Mouse (Mus musculus) liver, embryonic 15.5 days (tissue): Measurements from ENCODE around the gene Aldh3b1. TPM values are rescaled to one million over a fixed set of nuclear protein-coding genes. Genes with fewer than 3 reads are reported as not detected.

Experiments
- ATAC-seq: fragments of 200-750 bp; cut with Nextera tagmentation; 2 replicates; pipeline ENCODE4 v1.8.0; 2017; ENCODE audit warnings: moderate number of reproducible peaks, mild to moderate bottlenecking, moderate library complexity; ENCODE audit not compliant: insufficient read depth
- H3K27ac ChIP-seq: fragments of 300-500 bp; sonication (generic); replicated peaks from 2 replicates; pipeline ENCODE4 v1.5.1; 2015; ENCODE audit warnings: mild to moderate bottlenecking, inconsistent platforms
- H3K27me3 ChIP-seq: fragments of 300-500 bp; sonication (generic); 2 replicates; pipeline ENCODE4 v1.6.1; 2015; ENCODE audit warnings: mild to moderate bottlenecking, inconsistent platforms
- H3K36me3 ChIP-seq: fragments of 300-500 bp; sonication (generic); replicated peaks from 2 replicates; pipeline ENCODE4 v1.6.1; 2015; ENCODE audit warnings: moderate library complexity, mild to moderate bottlenecking, inconsistent platforms
- H3K4me1 ChIP-seq: fragments of 300-500 bp; sonication (generic); replicated peaks from 2 replicates; pipeline ENCODE4 v1.6.1; 2015; ENCODE audit warnings: inconsistent platforms
- H3K4me2 ChIP-seq: fragments of 300-500 bp; sonication (generic); 2 replicates; pipeline ENCODE4 v1.6.1; 2015; ENCODE audit warnings: moderate library complexity, mild to moderate bottlenecking, inconsistent platforms
- H3K4me3 ChIP-seq: fragments of 300-500 bp; sonication (generic); replicated peaks from 2 replicates; pipeline ENCODE4 v1.5.1; 2015; ENCODE audit warnings: mild to moderate bottlenecking, inconsistent platforms
- H3K9ac ChIP-seq: fragments of 300-500 bp; sonication (generic); 2 replicates; pipeline ENCODE4 v1.6.1; 2015; ENCODE audit warnings: moderate library complexity, mild to moderate bottlenecking, inconsistent platforms
- H3K9me3 ChIP-seq: fragments of 300-500 bp; sonication (generic); replicated peaks from 2 replicates; pipeline ENCODE4 v1.6.1; 2016; ENCODE audit warnings: inconsistent platforms
- WGBS: fragments of 180-500 bp; shearing (Covaris S2); methylation state at CpG from one replicate; pipeline ENCODE4 v1.1.7; 2015; ENCODE audit warnings: mixed read lengths; ENCODE audit not compliant: insufficient replicate concordance; 5-methylcytosine and 5-hydroxymethylcytosine counted together
- polyA plus RNA-seq: library from polyadenylated mRNA; unstranded; fragments of >200 nt; fragmentation: Nextera tagmentation; extraction: Ambion mirVana; gene quantifications from 2 replicates; pipeline ENCODE4 v1.2.1, GENCODE M21; 2015

Aldh3b1 gene
- polyA plus RNA-seq, 1 experiment from 2014 or later = 8.7 TPM

- Histone ChIP-seq H3K27me3 (no peaks in the 10 kb centered on the region), H3K4me1 (peaks cover 57% of the 10 kb centered on the region), H3K36me3 (no peaks in the 10 kb centered on the region), H3K4me2 (no peak overlapping the region), H3K9ac (no peak overlapping the region), H3K4me3 (no peak overlapping the region), H3K27ac (no peak overlapping the region), H3K9me3 (no peaks in the 10 kb centered on the region)
- ATAC-seq = no peak
- 73% methylated on average over 6 of the region's 6 CpGs for WGBS
Measured at GRCm38 (mm10) chr19:3925859-3926258, 3.7 kb downstream of the Aldh3b1 start.

GRCm38 (mm10) chr19:3924868-3925267 is 4.7 kb downstream of the Aldh3b1 start:
- Histone ChIP-seq H3K4me1 (peaks cover 47% of the 10 kb centered on the region), H3K9me3 (no peaks in the 10 kb centered on the region), H3K36me3 (no peaks in the 10 kb centered on the region), H3K27ac (no peak overlapping the region), H3K4me2 (no peak overlapping the region), H3K9ac (no peak overlapping the region), H3K4me3 (no peak overlapping the region), H3K27me3 (no peaks in the 10 kb centered on the region)
- ATAC-seq = no peak
- 63% methylated on average over 7 of the region's 7 CpGs for WGBS

GRCm38 (mm10) chr19:3924190-3924589 is 5.4 kb downstream of the Aldh3b1 start:
- peaks cover 41% of the 10 kb centered on the region for H3K4me1 ChIP-seq
- no peak for ATAC-seq
- WGBS = 68% methylated on average over 8 of the region's 8 CpGs
- no peaks in the 10 kb centered on the region for H3K9me3 ChIP-seq
- no peak overlapping the region for H3K4me3 ChIP-seq
- H3K36me3 ChIP-seq = no peaks in the 10 kb centered on the region
- peak overlapping the region; percentile 45; the same call in 1 of the 2 replicates for H3K27ac ChIP-seq
- no peaks in the 10 kb centered on the region for H3K27me3 ChIP-seq
- no peak overlapping the region for H3K9ac ChIP-seq
- H3K4me2 ChIP-seq = no peak overlapping the region; the same call in 1 of the 2 replicates

- 0 out of 2 replicates have a peak, but pooled peaks have one; percentile 11 for ATAC-seq
- Histone ChIP-seq H3K27ac (peak overlapping the region; percentile 45; the same call in 1 of the 2 replicates), H3K4me1 (peaks cover 37% of the 10 kb centered on the region), H3K36me3 (no peaks in the 10 kb centered on the region), H3K4me2 (no peak overlapping the region), H3K9ac (no peak overlapping the region), H3K27me3 (no peaks in the 10 kb centered on the region), H3K9me3 (no peaks in the 10 kb centered on the region), H3K4me3 (no peak overlapping the region)
- 53% methylated on average over 13 of the region's 13 CpGs for WGBS
Measured at GRCm38 (mm10) chr19:3923586-3923985, 6.0 kb downstream of the Aldh3b1 start.

GRCm38 (mm10) chr19:3922661-3923371 is 6.8 kb downstream of the Aldh3b1 start:
- H3K9ac ChIP-seq = no peak overlapping the region
- H3K27me3 ChIP-seq = no peaks in the 10 kb centered on the region
- no peak overlapping the region for H3K4me3 ChIP-seq
- peaks cover 37% of the 10 kb centered on the region for H3K4me1 ChIP-seq
- H3K36me3 ChIP-seq = no peaks in the 10 kb centered on the region
- no peak for ATAC-seq
- H3K27ac ChIP-seq = no peak overlapping the region
- H3K4me2 ChIP-seq = no peak overlapping the region
- H3K9me3 ChIP-seq = no peaks in the 10 kb centered on the region
- WGBS = 36% methylated on average over 10 of the region's 10 CpGs

GRCm38 (mm10) chr19:3919928-3920327 is 9.7 kb downstream of the Aldh3b1 start:
- ATAC-seq = no peak
- Histone ChIP-seq H3K4me1 (peaks cover 25% of the 10 kb centered on the region), H3K9ac (no peak overlapping the region), H3K27me3 (no peaks in the 10 kb centered on the region), H3K9me3 (no peaks in the 10 kb centered on the region), H3K4me3 (no peak overlapping the region), H3K27ac (no peak overlapping the region), H3K4me2 (no peak overlapping the region), H3K36me3 (no peaks in the 10 kb centered on the region)

GRCm38 (mm10) chr19:3916727-3917126 is 12.9 kb downstream of the Aldh3b1 start:
- Histone ChIP-seq H3K4me3 (no peak overlapping the region), H3K27ac (no peak overlapping the region), H3K4me1 (peaks cover 30% of the 10 kb centered on the region), H3K4me2 (no peak overlapping the region), H3K9me3 (no peaks in the 10 kb centered on the region), H3K27me3 (no peaks in the 10 kb centered on the region), H3K36me3 (no peaks in the 10 kb centered on the region), H3K9ac (no peak overlapping the region)
- ATAC-seq = no peak
- WGBS = 71% methylated on average over 11 of the region's 11 CpGs

- Histone ChIP-seq H3K4me3 (no peak overlapping the region), H3K27ac (peak overlapping the region; percentile 41; the same call in 1 of the 2 replicates), H3K36me3 (peaks cover 18% of the 10 kb centered on the region), H3K4me2 (peak overlapping the region; percentile 87; the same call in 1 of the 2 replicates), H3K27me3 (no peaks in the 10 kb centered on the region), H3K9ac (no peak overlapping the region), H3K4me1 (peaks cover 48% of the 10 kb centered on the region), H3K9me3 (no peaks in the 10 kb centered on the region)
- WGBS = 33% methylated on average over 5 of the region's 5 CpGs
- no peak for ATAC-seq
Measured at GRCm38 (mm10) chr19:3914535-3914934, 15.1 kb downstream of the Aldh3b1 start.

- H3K27me3 ChIP-seq = no peaks in the 10 kb centered on the region
- peak overlapping the region; percentile 77 for H3K4me3 ChIP-seq
- peak overlapping the region; percentile 78 for H3K27ac ChIP-seq
- ATAC-seq = no peak
- 66% methylated on average over 8 of the region's 8 CpGs for WGBS
- peaks cover 48% of the 10 kb centered on the region for H3K4me1 ChIP-seq
- H3K36me3 ChIP-seq = peaks cover 26% of the 10 kb centered on the region
- peak overlapping the region; percentile 87 for H3K4me2 ChIP-seq
- peak overlapping the region; percentile 61 for H3K9ac ChIP-seq
- H3K9me3 ChIP-seq = no peaks in the 10 kb centered on the region
Measured at GRCm38 (mm10) chr19:3913692-3914091, 15.9 kb downstream of the Aldh3b1 start.

GRCm38 (mm10) chr19:3912337-3913204 is 17.0 kb downstream of the Aldh3b1 start, which contains the start of gene Ndufs8:
Gene Ndufs8, minus strand, starts transcription at chr19:3912774.
- Histone ChIP-seq H3K27ac (peak within 1 kb of the TSS; percentile 86), H3K27me3 (no peaks in the 10 kb centered on the region), H3K4me1 (peaks cover 58% of the 10 kb centered on the region), H3K9ac (peak within 1 kb of the TSS; percentile 68), H3K4me2 (peak within 1 kb of the TSS; percentile 87), H3K9me3 (no peaks in the 10 kb centered on the region), H3K4me3 (peak within 1 kb of the TSS; percentile 77), H3K36me3 (peaks cover 32% of the 10 kb centered on the region)
- ATAC-seq = peak; percentile 96
- WGBS = under 1% methylated on average over 43 of the region's 43 CpGs

GRCm38 (mm10) chr19:3910206-3910605 is 19.4 kb downstream of the Aldh3b1 start:
- H3K27ac ChIP-seq = no peak overlapping the region
- H3K27me3 ChIP-seq = no peaks in the 10 kb centered on the region
- H3K4me3 ChIP-seq = no peak overlapping the region
- H3K9me3 ChIP-seq = no peaks in the 10 kb centered on the region
- no peak overlapping the region for H3K9ac ChIP-seq
- H3K36me3 ChIP-seq = peaks cover 32% of the 10 kb centered on the region
- H3K4me2 ChIP-seq = no peak overlapping the region
- peaks cover 79% of the 10 kb centered on the region for H3K4me1 ChIP-seq
- no peak for ATAC-seq
- 56% methylated on average over 5 of the region's 5 CpGs for WGBS
